Mouse (Mus musculus): ENCODE measurements around the gene Sorcs3.
A peak's percentile ranks its signal among the peaks of the same experiment; 100 is the strongest.

The Sorcs3 gene

DNA sequence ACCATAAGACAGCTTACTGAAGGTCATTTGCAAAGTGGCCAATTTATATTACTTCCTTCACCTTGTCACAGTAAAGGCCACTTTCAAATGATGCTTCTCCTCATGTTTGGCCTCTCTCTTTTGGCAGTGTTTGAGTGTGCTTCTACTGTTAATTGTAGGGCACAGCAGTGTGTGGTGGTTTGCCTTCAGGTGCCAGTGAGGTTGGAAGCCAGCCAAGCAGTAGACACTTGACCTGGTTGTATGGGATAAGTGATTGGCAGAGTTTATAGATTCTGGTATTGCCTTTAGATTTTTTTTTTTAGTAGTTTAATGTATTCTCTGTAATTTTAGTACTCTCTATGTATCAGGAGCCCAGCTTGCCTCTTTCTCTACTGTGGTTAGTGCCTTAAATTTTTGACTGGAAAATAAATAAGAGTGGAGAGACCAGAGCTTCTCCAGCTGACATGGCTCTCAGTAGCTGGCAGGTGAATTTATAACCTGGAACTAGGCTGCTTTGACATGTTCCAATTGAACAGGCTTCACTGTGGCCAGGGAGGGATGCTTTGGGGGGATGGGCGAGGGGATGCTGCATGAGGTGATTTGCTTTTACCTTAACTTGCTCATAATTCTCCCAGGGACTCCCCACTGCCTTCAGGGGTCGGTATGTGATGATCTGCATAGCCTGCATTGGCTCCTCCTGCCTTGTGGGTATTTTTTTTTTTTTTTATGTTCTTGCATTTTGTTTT lies 298.2 kb downstream of the Sorcs3 start:
- no peak for DNase-seq (ENCODE audit: extremely low spot score, low read depth, low spot score)

DNA sequence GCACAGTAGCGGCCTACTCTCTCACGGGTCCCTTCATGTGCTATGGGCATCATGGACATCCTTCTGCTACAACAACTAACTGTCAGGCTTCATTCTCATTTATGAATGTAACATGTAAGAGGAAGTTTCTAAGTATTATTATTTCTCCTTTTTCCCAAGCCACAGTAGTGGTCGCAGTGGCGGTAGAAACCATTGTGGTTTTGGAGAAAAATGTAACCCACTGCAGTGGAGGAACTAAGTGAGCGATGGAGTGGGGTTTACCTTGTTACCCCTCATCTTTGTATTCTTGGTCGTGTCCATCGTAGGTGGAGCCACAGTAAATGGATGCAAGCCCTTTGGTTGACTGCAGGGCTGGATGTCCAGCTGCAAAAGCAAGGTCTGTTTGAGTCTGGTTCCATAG lies 318.0 kb downstream of the Sorcs3 start:
- no peak for DNase-seq (ENCODE audit: extremely low spot score, low read depth, low spot score)

DNA sequence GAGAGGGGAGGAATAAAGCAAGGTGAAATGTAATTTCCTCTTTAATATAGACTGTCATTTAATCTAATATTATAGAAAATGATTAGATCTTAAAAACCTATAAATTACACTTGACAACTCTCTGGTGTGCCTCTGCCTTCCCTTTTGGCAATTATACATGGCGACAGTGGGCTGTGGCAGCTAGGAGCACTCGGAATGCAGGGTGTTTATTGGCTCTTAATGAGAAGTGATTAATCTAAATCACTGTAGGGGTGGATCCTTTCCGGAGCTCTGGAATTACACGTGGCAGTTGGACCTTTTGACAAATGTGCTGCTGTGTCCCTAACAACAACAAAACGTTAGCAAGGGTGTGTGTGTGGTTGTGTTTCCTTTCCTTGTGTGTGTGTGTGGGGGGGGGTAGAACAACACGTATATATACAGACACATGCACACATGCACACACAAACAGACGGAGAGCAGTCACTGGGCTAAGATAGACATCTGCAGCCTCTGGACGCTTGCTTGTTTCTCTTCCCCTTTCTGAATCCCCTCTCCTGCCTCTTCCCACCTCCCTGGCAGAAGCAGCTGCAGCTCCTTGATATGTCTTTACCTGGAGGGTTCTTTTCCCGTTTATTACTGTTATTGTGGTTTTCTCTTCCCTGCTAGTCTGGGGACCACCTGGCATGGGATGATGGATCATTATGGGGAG lies 318.8 kb downstream of the Sorcs3 start:
- peak; percentile 5 for DNase-seq (ENCODE audit: extremely low spot score, low read depth, low spot score)

DNA sequence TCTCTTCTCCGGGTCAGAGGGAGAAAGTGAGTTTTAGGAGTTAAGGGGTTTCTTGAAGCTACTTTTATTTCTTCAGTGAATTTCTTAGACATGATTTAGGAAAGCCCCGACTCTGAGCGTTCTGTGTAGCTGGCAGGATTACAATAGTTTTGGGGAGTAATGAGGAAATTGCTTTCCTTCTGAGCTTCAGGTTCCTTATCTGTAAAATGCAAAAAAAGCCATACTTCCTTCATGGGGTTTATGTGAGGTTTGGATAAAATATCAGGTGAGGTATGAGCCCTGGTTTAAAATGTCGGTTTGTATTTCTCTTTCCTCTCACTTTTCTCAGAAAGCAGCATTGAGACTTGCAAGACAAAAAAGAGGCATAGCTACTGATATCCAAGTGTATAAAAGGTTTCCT lies 327.8 kb downstream of the Sorcs3 start:
- DNase-seq (ENCODE audit: extremely low spot score, low read depth, low spot score): no peak

DNA sequence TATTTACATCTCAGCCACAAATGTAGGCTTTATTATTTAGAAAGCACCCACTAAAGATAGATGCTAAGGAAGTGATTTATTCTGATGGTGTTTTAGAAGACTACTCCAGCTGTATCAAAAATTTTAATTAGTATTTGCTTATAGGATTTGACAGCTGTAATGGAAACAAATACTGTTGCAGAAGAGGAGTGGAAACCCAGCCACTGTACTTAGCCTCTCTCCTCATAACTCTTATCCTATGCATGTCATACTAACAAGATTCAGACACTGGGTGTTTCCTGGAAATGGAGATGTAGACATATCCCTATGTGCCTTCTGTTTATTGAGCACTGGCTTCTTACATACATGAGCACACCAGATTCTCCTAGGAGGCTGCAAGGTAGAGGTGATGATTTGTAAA lies 338.5 kb downstream of the Sorcs3 start:
- no peak for DNase-seq (ENCODE audit: extremely low spot score, low read depth, low spot score)

DNA sequence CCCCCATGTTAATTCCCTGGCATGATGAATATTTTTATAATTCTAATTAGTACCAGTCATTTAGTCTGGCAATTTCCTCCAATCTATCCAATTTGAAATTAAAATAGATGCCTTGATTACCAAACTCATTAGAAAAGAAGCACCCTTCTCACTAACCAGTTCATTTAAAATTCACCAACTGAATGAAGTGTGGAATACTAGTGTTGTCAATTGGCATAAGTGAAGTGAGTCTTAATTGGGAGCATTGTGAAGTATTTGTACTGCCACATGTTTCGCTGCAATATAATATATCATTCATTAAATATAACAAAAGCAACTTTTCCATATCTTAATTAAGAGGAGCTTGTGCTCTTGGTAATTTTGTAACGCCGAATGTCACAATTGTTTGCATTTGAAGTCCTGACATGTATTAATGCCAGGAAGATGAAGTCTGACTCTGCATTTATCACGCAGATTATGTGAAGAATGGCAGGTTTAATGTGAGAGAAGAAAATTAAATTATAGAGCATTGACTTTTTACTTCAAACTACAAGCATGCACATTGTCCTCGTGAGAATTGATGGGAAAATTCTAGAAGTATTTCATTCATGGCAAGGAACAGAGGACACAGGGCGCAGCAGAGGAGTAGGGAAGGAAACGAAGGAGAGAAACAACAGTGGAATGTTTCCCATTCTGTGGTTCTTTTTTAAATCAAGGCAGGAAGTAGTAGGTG lies 339.8 kb downstream of the Sorcs3 start:
- DNase-seq (ENCODE audit: extremely low spot score, low read depth, low spot score): no peak

DNA sequence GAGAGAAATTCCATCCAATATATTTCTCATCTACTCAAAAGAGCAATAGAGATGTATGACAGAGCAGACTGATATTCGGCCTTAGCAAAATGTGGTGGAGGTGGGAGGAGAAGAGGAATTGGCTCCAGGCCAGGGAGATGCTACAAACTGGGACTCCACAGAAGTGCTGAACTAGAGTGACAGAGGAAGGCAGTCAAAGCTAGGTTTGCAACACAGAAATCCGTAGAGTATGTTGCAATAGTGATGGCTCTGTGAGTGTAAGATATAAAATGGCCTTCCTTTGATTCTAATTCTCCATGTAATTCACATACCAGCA lies 340.3 kb downstream of the Sorcs3 start:
- no peak for DNase-seq (ENCODE audit: extremely low spot score, low read depth, low spot score)

DNA sequence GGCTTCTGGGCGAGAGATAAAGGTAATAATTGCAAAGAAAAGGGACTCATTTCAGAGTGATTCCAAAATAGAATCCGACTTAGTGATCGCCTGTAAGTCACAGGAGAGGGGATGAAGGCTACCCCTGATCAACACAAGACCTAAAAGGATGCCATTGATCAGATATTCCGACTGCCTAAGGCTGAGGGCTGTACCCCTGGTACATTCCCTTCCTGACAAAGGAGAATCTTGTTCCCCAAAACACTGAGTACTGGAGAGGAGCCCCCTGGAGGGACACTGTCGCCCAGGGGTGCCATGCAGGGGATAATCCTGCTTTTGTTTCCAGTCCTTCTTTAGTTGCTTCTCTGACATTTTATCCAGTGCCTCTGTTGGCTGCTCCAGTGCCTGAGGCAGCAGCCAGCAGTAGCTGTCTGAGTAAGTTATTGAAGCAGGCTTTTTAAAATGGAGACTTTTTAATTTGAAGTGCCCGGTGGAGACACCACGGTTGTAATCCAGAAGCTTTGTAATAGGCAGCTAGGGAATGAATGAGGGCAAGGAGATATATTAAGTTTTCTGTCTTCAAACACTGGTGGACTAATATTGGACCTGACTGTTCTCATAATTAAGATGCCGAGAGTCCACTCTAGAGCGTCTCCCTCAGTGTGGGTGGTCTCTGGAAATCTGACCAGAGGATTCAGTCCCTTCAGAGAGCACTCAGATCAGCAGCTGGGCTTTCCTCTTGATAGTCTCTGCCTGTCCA lies 342.5 kb downstream of the Sorcs3 start:
- no peak for DNase-seq (ENCODE audit: extremely low spot score, low read depth, low spot score)

DNA sequence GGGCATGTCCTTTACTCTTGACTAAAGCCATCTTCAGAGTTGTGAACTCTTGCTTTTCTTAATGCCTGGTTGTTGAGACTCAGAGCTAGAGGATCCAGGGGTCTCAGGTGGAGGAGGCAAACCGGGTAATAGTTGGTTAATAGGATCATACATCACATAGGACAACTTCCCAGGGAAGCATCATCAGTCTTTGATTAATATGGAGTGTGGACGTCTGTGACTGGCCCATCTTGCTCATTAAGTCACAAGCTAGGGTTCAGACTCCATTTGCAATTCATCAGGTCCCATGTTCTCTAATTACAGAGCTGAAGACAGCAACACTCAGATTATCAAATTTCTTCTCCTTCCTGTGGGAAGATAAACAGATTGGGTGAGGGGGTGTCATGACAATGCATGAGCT lies 353.6 kb downstream of the Sorcs3 start:
- DNase-seq (ENCODE audit: extremely low spot score, low read depth, low spot score): no peak

DNA sequence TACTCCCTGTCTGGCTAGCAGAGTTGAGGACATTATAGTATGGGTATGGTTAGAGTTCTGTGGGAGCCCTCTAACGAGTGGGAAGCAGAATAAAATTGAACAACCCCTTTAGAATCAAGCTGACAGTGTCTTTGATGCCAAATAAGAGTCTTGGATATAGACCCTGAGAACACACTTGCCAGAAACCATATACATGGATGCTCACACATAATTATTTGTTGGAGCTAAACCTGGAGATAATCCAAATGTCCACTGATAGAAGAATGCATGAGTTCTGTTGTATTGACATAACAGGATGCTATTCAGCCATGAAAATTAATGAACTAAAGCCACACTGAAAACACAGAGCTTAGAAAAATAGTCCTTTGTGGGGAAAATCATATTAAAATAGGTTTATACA lies 369.9 kb downstream of the Sorcs3 start:
- no peak for DNase-seq (ENCODE audit: extremely low spot score, low read depth, low spot score)

DNA sequence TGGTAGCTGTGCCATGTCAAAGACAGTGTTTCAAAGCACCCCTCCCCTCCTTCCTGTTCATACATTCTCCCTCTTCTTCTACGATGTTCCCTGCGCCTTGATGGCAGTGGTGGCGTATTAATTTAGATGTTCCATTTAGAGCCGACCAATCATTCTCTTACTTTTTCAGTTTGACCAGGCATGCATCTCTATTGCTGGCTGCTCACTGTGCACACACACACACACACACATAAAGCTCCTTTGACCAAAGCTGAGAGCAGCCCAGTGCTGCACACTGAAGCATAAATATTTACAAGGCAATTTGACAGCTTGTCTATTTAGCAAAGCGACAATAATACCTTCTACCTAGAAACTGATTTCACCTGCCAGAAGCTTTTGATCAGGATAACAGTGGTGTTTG lies 371.3 kb downstream of the Sorcs3 start:
- DNase-seq (ENCODE audit: extremely low spot score, low read depth, low spot score): no peak

DNA sequence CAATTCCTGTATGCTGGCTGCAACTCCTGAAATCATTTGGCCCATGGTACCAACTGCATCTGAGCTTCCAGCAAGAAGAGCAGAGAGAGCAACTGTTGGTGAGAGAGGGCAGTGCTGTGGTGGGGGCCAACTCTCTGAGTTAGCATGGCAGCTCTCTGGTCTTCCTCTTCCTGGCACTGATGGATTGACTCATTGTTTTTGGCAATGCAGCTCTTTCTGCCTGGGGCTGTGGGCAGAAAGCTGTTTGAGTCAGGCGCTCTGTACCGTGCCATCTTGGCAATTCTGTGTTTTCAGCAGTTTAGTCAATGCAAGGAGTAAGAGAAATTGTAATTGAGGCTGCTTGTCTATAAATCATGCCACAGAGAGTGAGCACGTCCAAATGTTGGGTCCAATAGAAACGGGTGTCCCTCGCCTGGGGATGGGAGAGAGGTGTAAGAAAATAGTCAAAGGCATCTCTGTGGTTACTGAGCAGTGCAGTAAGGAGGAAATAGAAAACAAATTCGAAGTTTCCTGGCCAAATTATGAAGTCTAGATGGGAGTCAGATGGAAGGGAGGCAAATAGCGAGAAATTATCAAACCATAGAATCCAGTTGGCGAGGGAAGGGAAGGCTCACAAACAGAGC lies 379.2 kb downstream of the Sorcs3 start:
- DNase-seq (ENCODE audit: extremely low spot score, low read depth, low spot score): no peak

DNA sequence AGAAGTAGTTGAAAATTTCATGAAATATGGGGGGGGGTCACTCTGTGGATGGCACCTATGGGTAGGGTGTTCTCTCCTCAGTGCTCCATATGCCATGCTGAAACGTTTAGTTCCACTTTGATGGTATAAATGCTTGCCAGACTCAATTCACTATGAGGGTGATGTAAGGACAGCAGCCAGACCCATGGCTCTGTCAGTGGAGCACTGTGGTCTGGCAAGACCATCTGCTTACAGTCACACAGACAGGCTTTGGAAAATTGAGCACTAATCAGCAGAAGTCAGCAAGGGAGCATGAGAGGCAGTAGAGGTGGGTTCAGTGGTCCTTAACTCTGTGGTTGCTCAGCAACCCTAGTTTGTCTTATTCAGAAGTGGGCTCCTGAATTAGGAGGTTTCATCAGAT lies 411.1 kb downstream of the Sorcs3 start:
- DNase-seq (ENCODE audit: extremely low spot score, low read depth, low spot score): no peak

DNA sequence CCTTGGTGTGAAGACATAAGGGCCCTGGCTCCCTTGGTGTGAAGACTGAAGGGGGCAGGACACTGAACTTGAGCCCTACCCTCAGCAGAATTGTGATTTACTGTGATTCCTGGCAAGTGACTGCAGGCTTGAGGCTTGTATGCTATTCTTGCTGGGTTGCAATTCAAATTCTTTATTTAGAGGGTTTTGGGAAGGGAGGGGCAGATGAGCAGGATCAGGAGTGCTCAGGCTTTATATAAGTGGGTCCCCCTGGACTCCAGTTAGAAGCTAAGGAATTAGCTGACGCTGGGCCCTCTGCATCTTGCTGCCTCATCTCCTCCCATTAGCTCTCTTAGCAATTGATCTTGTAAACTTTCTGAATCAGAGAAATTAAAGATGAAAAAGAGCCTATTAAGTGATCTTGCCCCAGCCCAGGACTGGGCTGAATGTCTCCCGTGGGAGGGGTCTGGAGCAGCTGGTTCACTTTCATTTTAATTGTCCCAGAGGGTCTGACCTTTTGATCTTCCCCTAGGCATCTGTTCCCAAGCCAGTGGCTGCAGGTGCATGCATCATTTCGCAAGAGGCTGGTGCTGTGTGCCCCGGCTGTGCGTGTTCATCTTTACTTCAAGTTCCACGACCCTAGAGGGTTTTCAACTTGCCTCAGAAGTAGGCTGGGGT lies 425.0 kb downstream of the Sorcs3 start:
- DNase-seq (ENCODE audit: extremely low spot score, low read depth, low spot score): no peak

DNA sequence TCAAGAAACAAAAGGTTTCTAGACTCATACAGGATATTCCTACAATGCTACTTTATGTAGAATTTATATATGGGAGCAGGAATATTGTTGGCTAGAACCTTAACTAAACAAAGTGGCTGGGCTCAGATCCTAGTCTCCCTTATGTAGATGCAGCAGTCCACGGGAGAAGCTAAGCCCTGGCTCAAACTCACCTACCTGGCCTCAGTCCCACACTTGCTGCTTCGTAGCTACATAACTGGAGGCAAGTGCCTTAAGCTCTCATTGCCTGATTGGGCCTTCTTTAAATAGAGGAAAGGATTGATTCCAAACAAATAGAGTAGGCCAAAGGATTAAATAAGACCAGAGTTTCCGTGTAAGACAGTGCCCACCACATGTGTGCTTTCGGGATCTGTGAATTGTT lies 436.7 kb downstream of the Sorcs3 start:
- DNase-seq (ENCODE audit: extremely low spot score, low read depth, low spot score): no peak

DNA sequence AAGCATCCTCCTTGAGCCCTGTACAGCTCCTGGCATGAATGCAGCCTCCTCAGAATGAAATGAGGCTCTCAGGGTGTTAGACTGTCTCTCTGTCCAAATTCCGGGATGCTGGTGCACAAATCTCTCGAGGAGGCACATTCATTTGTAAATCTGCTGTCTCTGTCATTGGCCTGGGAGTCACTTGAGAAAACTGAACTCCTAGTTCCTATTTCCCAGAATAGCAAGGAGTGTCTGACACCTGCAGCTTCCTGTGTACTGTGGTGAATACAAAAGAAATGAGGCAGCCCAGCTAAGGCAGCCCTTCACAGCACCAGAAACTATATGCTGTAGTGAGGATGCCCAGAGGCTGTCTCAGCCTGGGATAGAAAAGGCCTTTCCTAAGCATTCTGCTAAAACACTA lies 444.1 kb downstream of the Sorcs3 start:
- no peak for DNase-seq (ENCODE audit: extremely low spot score, low read depth, low spot score)

DNA sequence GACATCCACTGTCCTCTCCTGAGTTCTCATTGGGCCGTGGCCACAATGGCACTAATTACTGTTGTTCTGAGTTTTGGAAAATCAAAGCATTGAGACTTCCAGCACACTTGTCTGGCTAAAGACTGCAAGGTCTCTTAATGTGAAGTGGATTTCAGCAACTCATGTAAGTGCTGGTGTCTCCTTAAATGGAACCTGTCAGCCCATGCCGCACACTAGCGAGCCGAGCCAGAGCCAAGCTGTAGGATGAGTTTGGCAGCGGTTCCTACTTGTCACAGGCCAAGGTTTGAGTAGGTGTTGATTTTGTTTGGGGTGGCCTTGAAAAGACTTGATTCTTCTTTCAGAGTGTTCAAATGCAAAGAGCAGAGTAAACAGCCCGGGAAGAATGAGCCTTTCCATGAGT lies 445.8 kb downstream of the Sorcs3 start:
- DNase-seq (ENCODE audit: extremely low spot score, low read depth, low spot score): no peak

DNA sequence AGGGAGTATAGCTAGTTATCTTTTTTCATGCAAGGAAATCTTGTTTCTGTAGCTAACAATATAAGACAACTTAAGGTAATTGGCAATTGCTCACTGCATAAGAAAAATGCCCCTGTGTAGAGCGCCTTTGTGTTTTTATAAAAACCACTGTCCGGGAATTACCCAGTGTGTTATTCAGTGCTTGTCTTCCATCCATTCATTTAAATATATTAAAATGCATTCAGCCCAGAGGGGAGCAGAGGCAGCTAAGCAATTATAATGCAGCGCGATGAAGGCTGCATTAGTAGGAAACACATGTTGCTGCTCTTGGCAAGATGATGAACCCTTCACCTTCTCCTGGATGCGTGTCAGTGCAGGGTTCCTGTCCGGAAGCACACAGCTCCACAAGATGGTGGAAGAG lies 454.4 kb downstream of the Sorcs3 start:
- no peak for DNase-seq (ENCODE audit: extremely low spot score, low read depth, low spot score)

DNA sequence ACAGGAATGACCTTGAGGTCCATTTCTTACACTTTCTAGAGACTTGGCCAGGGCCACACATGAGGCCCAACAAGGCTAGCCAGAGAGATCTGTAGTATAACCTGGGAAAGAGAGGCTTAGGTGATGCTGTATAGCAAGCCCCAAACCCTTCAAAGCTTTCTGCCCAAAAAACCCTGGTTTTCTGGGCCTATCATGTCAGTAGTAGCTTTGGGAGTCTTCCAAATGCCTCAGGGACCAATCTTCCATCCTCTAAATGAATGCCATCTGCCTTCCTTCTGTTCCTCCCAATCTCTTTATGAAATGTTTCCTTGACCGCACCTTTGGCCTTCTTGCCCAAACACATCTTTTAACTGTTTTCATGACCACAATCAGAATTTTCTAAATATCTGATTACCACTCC lies 474.1 kb downstream of the Sorcs3 start:
- DNase-seq (ENCODE audit: extremely low spot score, low read depth, low spot score): no peak

DNA sequence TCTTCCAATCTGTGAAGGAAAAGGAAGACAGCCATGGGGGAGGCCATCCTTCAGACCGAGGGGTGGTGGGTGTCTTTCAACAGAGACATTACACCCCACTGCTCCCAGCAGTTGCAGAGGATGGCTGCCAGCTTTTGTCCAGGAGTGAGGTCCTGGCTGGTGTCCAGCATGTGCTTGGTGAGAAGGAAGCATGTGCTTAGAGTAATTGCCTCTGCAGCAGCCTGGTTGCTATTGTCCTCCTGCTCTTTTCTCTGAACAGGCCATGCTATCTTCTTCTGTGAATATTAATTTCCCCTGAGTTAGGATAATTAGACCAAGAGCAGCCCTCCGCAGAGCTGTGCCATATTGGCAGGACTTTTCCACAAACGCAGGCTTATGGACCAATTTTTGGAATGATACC lies 476.7 kb downstream of the Sorcs3 start:
- no peak for DNase-seq (ENCODE audit: extremely low spot score, low read depth, low spot score)

DNA sequence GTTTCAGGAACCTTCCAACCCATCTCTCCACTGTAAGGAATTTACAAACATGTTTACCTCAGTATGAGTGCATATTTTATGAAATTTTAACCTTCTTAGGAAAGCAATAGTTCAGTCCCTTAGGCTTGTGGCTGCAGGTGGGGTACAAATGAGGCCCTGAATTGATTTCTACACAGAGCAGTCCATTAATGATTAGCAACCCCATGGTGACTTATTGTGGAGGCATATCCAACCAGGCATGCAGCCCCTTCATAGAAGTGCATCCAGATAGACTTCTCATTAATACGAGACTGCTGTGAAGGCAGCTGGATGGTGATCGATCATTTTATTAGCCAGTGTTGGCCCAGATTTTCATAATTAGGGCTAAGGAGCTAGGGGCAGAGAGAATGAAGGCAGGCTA lies 480.5 kb downstream of the Sorcs3 start:
- DNase-seq (ENCODE audit: extremely low spot score, low read depth, low spot score): no peak
